Mouse (Mus musculus): ENCODE measurements around the gene Slc7a15. TPM values are rescaled to one million over a fixed set of nuclear protein-coding genes. Genes with fewer than 3 reads are reported as not detected.

Gene Slc7a15
- polyA plus RNA-seq, 2 experiments, result not detected

GRCm38 (mm10) chr12:8636945-8637344 lies 38.1 kb upstream of the Slc7a15 start:
- WGBS, result 94% methylated on average over 14 of the region's 14 CpGs
- H3K9me3 ChIP-seq (ENCODE audit: control insufficient read depth, low read length), result no peaks in the 10 kb centered on the region
- no peak overlapping the region for H3K27ac ChIP-seq (replicated peaks; ENCODE audit: low read depth, low read length)
- H3K27me3 ChIP-seq (ENCODE audit: control insufficient read depth, insufficient read depth, low read length), result no peaks in the 10 kb centered on the region
- no peaks in the 10 kb centered on the region for H3K4me1 ChIP-seq (ENCODE audit: control insufficient read depth, insufficient read depth, low read length)
- H3K4me2 ChIP-seq (replicated peaks; ENCODE audit: low read depth, low read length, severe bottlenecking), result no peak overlapping the region
- no peak for TF ChIP-seq POLR2A (IDR thresholded peaks at IDR 0.05; ENCODE audit: borderline replicate concordance, extremely low read depth, insufficient read depth, insufficient read length)
- no peak overlapping the region for H3K9ac ChIP-seq (ENCODE audit: low read depth, low read length, severe bottlenecking)
- no peak overlapping the region for H3K4me3 ChIP-seq (replicated peaks; ENCODE audit: low read length)
- H3K36me3 ChIP-seq (ENCODE audit: control insufficient read depth, insufficient read depth, low read length), result no peaks in the 10 kb centered on the region
- DNase-seq (ENCODE audit: low spot score) (no peak), ATAC-seq (ENCODE audit: low FRiP score, low read depth) (no peak)

- Histone ChIP-seq H3K9ac (ENCODE audit: low read depth, low read length, severe bottlenecking) (no peak overlapping the region), H3K4me2 (replicated peaks; ENCODE audit: low read depth, low read length, severe bottlenecking) (no peak overlapping the region), H3K4me3 (replicated peaks; ENCODE audit: low read length) (no peak overlapping the region), H3K9me3 (ENCODE audit: control insufficient read depth, low read length) (no peaks in the 10 kb centered on the region), H3K27me3 (ENCODE audit: control insufficient read depth, insufficient read depth, low read length) (no peaks in the 10 kb centered on the region), H3K4me1 (ENCODE audit: control insufficient read depth, insufficient read depth, low read length) (no peaks in the 10 kb centered on the region), H3K36me3 (ENCODE audit: control insufficient read depth, insufficient read depth, low read length) (no peaks in the 10 kb centered on the region), H3K27ac (replicated peaks; ENCODE audit: low read depth, low read length) (no peak overlapping the region)
- DNase-seq (ENCODE audit: low spot score) (no peak), ATAC-seq (ENCODE audit: low FRiP score, low read depth) (no peak)
- WGBS, result 92% methylated on average over 4 of the region's 4 CpGs
- TF ChIP-seq POLR2A (IDR thresholded peaks at IDR 0.05; ENCODE audit: borderline replicate concordance, extremely low read depth, insufficient read depth, insufficient read length), result no peak
Measured at GRCm38 (mm10) chr12:8635546-8635945, 36.7 kb upstream of the Slc7a15 start.

- no peaks in the 10 kb centered on the region for H3K9me3 ChIP-seq (ENCODE audit: control insufficient read depth, low read length)
- H3K36me3 ChIP-seq (ENCODE audit: control insufficient read depth, insufficient read depth, low read length), result no peaks in the 10 kb centered on the region
- H3K4me1 ChIP-seq (ENCODE audit: control insufficient read depth, insufficient read depth, low read length), result no peaks in the 10 kb centered on the region
- no peak overlapping the region for H3K4me3 ChIP-seq (replicated peaks; ENCODE audit: low read length)
- DNase-seq (ENCODE audit: low spot score) (no peak), ATAC-seq (ENCODE audit: low FRiP score, low read depth) (no peak)
- no peak overlapping the region for H3K4me2 ChIP-seq (replicated peaks; ENCODE audit: low read depth, low read length, severe bottlenecking)
- no peaks in the 10 kb centered on the region for H3K27me3 ChIP-seq (ENCODE audit: control insufficient read depth, insufficient read depth, low read length)
- TF ChIP-seq POLR2A (IDR thresholded peaks at IDR 0.05; ENCODE audit: borderline replicate concordance, extremely low read depth, insufficient read depth, insufficient read length), result no peak
- no peak overlapping the region for H3K9ac ChIP-seq (ENCODE audit: low read depth, low read length, severe bottlenecking)
- H3K27ac ChIP-seq (replicated peaks; ENCODE audit: low read depth, low read length), result no peak overlapping the region
- 90% methylated on average over 1 of the region's 1 CpGs for WGBS
Measured at GRCm38 (mm10) chr12:8634306-8634705, 35.4 kb upstream of the Slc7a15 start.

- WGBS, result 86% methylated on average over 2 of the region's 2 CpGs
- ATAC-seq (ENCODE audit: low FRiP score, low read depth), result no peak
- H3K4me2 ChIP-seq (replicated peaks; ENCODE audit: low read depth, low read length, severe bottlenecking), result no peak overlapping the region
- no peak overlapping the region for H3K4me3 ChIP-seq (replicated peaks; ENCODE audit: low read length)
- no peak for TF ChIP-seq POLR2A (IDR thresholded peaks at IDR 0.05; ENCODE audit: borderline replicate concordance, extremely low read depth, insufficient read depth, insufficient read length)
- H3K4me1 ChIP-seq (ENCODE audit: control insufficient read depth, insufficient read depth, low read length), result no peaks in the 10 kb centered on the region
- H3K9ac ChIP-seq (ENCODE audit: low read depth, low read length, severe bottlenecking), result no peak overlapping the region
- no peak overlapping the region for H3K27ac ChIP-seq (replicated peaks; ENCODE audit: low read depth, low read length)
- no peaks in the 10 kb centered on the region for H3K9me3 ChIP-seq (ENCODE audit: control insufficient read depth, low read length)
- H3K36me3 ChIP-seq (ENCODE audit: control insufficient read depth, insufficient read depth, low read length), result no peaks in the 10 kb centered on the region
- DNase-seq (ENCODE audit: low spot score), result no peak
- no peaks in the 10 kb centered on the region for H3K27me3 ChIP-seq (ENCODE audit: control insufficient read depth, insufficient read depth, low read length)
Measured at GRCm38 (mm10) chr12:8632737-8633365, 34.0 kb upstream of the Slc7a15 start.

- Histone ChIP-seq H3K9ac (ENCODE audit: low read depth, low read length, severe bottlenecking) (no peak overlapping the region), H3K4me3 (replicated peaks; ENCODE audit: low read length) (no peak overlapping the region), H3K4me1 (ENCODE audit: control insufficient read depth, insufficient read depth, low read length) (no peaks in the 10 kb centered on the region), H3K27ac (replicated peaks; ENCODE audit: low read depth, low read length) (no peak overlapping the region), H3K27me3 (ENCODE audit: control insufficient read depth, insufficient read depth, low read length) (no peaks in the 10 kb centered on the region), H3K9me3 (ENCODE audit: control insufficient read depth, low read length) (no peaks in the 10 kb centered on the region), H3K36me3 (ENCODE audit: control insufficient read depth, insufficient read depth, low read length) (no peaks in the 10 kb centered on the region), H3K4me2 (replicated peaks; ENCODE audit: low read depth, low read length, severe bottlenecking) (no peak overlapping the region)
- WGBS, result 88% methylated on average over 1 of the region's 1 CpGs
- no peak for DNase-seq (ENCODE audit: low spot score)
- no peak for TF ChIP-seq POLR2A (IDR thresholded peaks at IDR 0.05; ENCODE audit: borderline replicate concordance, extremely low read depth, insufficient read depth, insufficient read length)
- no peak for ATAC-seq (ENCODE audit: low FRiP score, low read depth)
Measured at GRCm38 (mm10) chr12:8631691-8632090, 32.8 kb upstream of the Slc7a15 start.
